Mouse (Mus musculus): ENCODE data around the gene Rc3h1. TPM values are rescaled to one million over a fixed set of nuclear protein-coding genes. Genes with fewer than 3 reads are reported as not detected.

Rc3h1 gene
- polyA plus RNA-seq, 1 experiment from 2014 or later = 8.4 TPM

DNA sequence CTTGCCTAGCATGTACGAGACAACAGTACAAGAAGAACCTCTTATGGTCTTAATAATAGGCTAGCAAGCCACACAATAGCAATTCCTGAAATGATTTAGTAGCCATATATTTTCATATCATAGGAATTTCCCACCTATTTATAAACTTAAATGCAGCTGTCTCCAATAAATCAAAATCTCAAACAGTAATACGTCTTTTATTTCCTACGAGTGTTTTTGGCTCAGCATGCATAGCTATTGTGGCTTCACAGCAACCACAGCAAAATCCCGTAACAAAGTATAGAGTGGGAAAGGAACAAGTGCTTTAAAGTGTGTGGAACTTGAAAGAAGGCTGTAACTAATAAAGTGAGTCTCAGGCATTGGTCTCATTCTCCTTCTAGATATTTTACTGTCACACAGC lies 104.2 kb downstream of the Rc3h1 start:
- no peak overlapping the region for H3K4me3 ChIP-seq (ENCODE audit: low read depth, low read length)
- ATAC-seq (replicated peaks; ENCODE audit: insufficient number of reproducible peaks, low FRiP score, low TSS enrichment, low read depth) (no peak), DNase-seq (ENCODE audit: low spot score) (no peak)
- H3K4me1 ChIP-seq (ENCODE audit: control insufficient read depth, insufficient read depth, low read length) = no peaks in the 10 kb centered on the region
- H3K27me3 ChIP-seq (ENCODE audit: control insufficient read depth, insufficient read depth, low read length) = no peaks in the 10 kb centered on the region
- WGBS = 92% methylated on average over 4 of the region's 4 CpGs
- no peaks in the 10 kb centered on the region; the same call in 1 of the 2 replicates for H3K36me3 ChIP-seq (replicated peaks; ENCODE audit: control insufficient read depth, insufficient read depth, low read depth, low read length)
- no peak overlapping the region for H3K27ac ChIP-seq (replicated peaks; ENCODE audit: low read depth, low read length)
- H3K9ac ChIP-seq (replicated peaks; ENCODE audit: low read length) = no peak overlapping the region
- H3K9me3 ChIP-seq (replicated peaks; ENCODE audit: control insufficient read depth, low read length) = no peaks in the 10 kb centered on the region
- H3K4me2 ChIP-seq (ENCODE audit: low read depth, low read length) = no peak overlapping the region

GRCm38 (mm10) chr1:161016378-161016777 lies 110.2 kb downstream of the Rc3h1 start:
- Histone ChIP-seq H3K27me3 (ENCODE audit: control insufficient read depth, insufficient read depth, low read length) (no peaks in the 10 kb centered on the region), H3K9ac (replicated peaks; ENCODE audit: low read length) (no peak overlapping the region), H3K4me3 (ENCODE audit: low read depth, low read length) (no peak overlapping the region), H3K27ac (replicated peaks; ENCODE audit: low read depth, low read length) (no peak overlapping the region), H3K9me3 (replicated peaks; ENCODE audit: control insufficient read depth, low read length) (no peaks in the 10 kb centered on the region), H3K4me2 (ENCODE audit: low read depth, low read length) (no peak overlapping the region), H3K4me1 (ENCODE audit: control insufficient read depth, insufficient read depth, low read length) (no peaks in the 10 kb centered on the region), H3K36me3 (replicated peaks; ENCODE audit: control insufficient read depth, insufficient read depth, low read depth, low read length) (no peaks in the 10 kb centered on the region; the same call in none of the 2 replicates)
- DNase-seq (ENCODE audit: low spot score) (no peak), ATAC-seq (replicated peaks; ENCODE audit: insufficient number of reproducible peaks, low FRiP score, low TSS enrichment, low read depth) (no peak)
- WGBS = 83% methylated on average over 2 of the region's 2 CpGs

DNA sequence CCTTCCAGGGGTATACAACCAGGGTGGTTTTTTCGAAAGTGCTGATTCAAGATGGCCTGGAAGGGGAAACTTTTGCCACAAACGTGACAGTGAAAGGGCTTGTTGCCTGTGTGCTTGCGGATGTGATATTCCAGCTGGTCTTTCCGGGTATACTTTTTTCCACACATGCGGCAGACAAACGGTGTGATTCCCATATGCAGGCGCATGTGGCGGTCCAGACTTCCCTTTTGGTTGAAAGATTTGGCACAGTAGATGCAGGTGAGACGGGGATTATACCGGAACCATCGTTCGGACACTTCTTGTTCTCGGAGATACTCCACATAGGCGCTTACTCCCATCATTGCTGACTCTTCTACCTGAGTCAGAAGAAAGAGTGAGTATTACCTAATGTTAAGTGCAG lies 113.8 kb downstream of the Rc3h1 start:
- no peaks in the 10 kb centered on the region for H3K27me3 ChIP-seq (ENCODE audit: control insufficient read depth, insufficient read depth, low read length)
- no peak overlapping the region for H3K4me3 ChIP-seq (ENCODE audit: low read depth, low read length)
- H3K9me3 ChIP-seq (replicated peaks; ENCODE audit: control insufficient read depth, low read length) = no peaks in the 10 kb centered on the region
- no peak overlapping the region for H3K9ac ChIP-seq (replicated peaks; ENCODE audit: low read length)
- 95% methylated on average over 14 of the region's 14 CpGs for WGBS
- H3K36me3 ChIP-seq (replicated peaks; ENCODE audit: control insufficient read depth, insufficient read depth, low read depth, low read length) = no peaks in the 10 kb centered on the region; the same call in none of the 2 replicates
- no peak overlapping the region for H3K4me2 ChIP-seq (ENCODE audit: low read depth, low read length)
- H3K4me1 ChIP-seq (ENCODE audit: control insufficient read depth, insufficient read depth, low read length) = no peaks in the 10 kb centered on the region
- no peak overlapping the region for H3K27ac ChIP-seq (replicated peaks; ENCODE audit: low read depth, low read length)
- ATAC-seq (replicated peaks; ENCODE audit: insufficient number of reproducible peaks, low FRiP score, low TSS enrichment, low read depth) (no peak), DNase-seq (ENCODE audit: low spot score) (no peak)

Other genes with a start within 250 kb of the Rc3h1 start
- 13.6 and 15.5 TPM in 2 replicates for gene Rabgap1l, start 113.2 kb upstream of the Rc3h1 start, polyA plus RNA-seq (2014; fragmentation: Nextera tagmentation; extraction: Ambion mirVana)
- gene Serpinc1, start 72.2 kb downstream of the Rc3h1 start, polyA plus RNA-seq (2014; fragmentation: Nextera tagmentation; extraction: Ambion mirVana) = 1.7 and 1.9 TPM in 2 replicates
- 8.3 and 10.7 TPM in 2 replicates for gene Zbtb37, start 128.4 kb downstream of the Rc3h1 start, polyA plus RNA-seq (2014; fragmentation: Nextera tagmentation; extraction: Ambion mirVana)
- 48.7 and 53.9 TPM in 2 replicates for gene Dars2, start 164.2 kb downstream of the Rc3h1 start, polyA plus RNA-seq (2014; fragmentation: Nextera tagmentation; extraction: Ambion mirVana)
- 43.3 and 46.8 TPM in 2 replicates for gene Cenpl, start 164.3 kb downstream of the Rc3h1 start, polyA plus RNA-seq (2014; fragmentation: Nextera tagmentation; extraction: Ambion mirVana)
- 19.7 and 22.3 TPM in 2 replicates for gene Klhl20, start 225.1 kb downstream of the Rc3h1 start, polyA plus RNA-seq (2014; fragmentation: Nextera tagmentation; extraction: Ambion mirVana)
- gene Ankrd45, start 236.3 kb downstream of the Rc3h1 start, polyA plus RNA-seq (2014; fragmentation: Nextera tagmentation; extraction: Ambion mirVana) = 5.0 and 6.2 TPM in 2 replicates

Data from embryonic facial prominence, embryonic 11.5 days (tissue).